Mouse (Mus musculus): ENCODE measurements around the gene Eipr1. TPM values are rescaled to one million over a fixed set of nuclear protein-coding genes. Genes with fewer than 3 reads are reported as not detected.
A peak's percentile ranks its signal among the peaks of the same experiment; 100 is the strongest.

Gene Eipr1
- polyA plus RNA-seq (2011; ENCODE audit: insufficient read depth, insufficient read length, low read depth, missing spikeins): 18.4 and 24.2 TPM in 2 replicates

DNA sequence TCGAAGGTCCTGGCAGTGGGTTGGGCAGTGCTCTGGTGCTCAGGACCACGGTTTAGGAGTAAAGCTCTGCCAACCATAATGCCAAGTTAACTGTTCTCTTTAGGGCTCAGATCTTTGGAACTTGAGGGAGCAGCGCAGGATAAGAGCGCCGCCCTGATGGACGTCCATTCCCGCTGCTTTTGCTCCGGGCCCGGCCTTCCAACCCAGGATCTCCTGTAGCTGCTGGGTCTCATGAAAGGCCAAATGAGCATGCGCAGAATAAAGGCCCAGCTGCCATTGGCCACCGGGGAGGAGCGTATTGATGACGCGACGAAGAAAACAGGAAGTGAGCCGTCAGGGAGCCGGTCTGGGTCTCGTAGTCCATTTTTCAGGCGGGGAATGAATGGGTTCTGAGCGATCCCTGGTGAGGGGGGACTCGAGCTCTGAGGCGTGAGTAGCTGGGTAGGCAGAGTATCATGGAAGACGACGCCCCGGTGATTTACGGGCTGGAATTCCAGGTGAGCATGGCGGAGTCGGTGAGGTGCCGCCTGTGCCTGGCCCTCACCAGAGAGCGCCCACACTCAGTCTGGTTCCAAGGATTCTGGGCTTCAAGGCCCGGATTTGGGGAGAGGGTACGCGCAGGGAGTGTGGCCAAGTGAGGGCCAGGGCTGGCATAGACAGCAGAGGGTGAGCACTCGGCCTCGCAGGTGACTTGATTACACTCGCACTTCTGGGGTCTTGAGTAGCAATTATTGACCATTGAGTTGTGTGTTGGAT lies at the start of gene Eipr1:
Gene Eipr1 (plus strand): TSS at position 296 of the 756 bp plus-strand sequence.
- no peaks in the 10 kb centered on the region for H3K9me3 ChIP-seq (replicated peaks; ENCODE audit: control insufficient read depth, insufficient read depth, low read length, poor library complexity, severe bottlenecking)
- no peak within 1 kb of the TSS for H3K27ac ChIP-seq (ENCODE audit: insufficient read depth, low read length)
- no peaks in the 10 kb centered on the region for H3K27me3 ChIP-seq (ENCODE audit: control insufficient read depth, insufficient read depth, low read length, poor library complexity, severe bottlenecking)
- peaks cover 2% of the 10 kb centered on the region for H3K4me1 ChIP-seq (ENCODE audit: control insufficient read depth, insufficient read depth, low read length)
- H3K36me3 ChIP-seq (ENCODE audit: control insufficient read depth, insufficient read depth, low read length, poor library complexity, severe bottlenecking): no peaks in the 10 kb centered on the region; the same call in 1 of the 2 replicates
- peak within 1 kb of the TSS; percentile 45 for H3K9ac ChIP-seq (ENCODE audit: low read depth, poor library complexity, severe bottlenecking)
- no peak for TF ChIP-seq CTCF (IDR thresholded peaks at IDR 0.05; ENCODE audit: low read depth, low read length)
- no peak for TF ChIP-seq EP300 (IDR thresholded peaks at IDR 0.05; ENCODE audit: insufficient read depth, low read depth, low read length)
- no peak for TF ChIP-seq POLR2A (IDR thresholded peaks at IDR 0.05; ENCODE audit: insufficient read depth, low read length)
- H3K4me3 ChIP-seq (ENCODE audit: low read depth, low read length): peak within 1 kb of the TSS; percentile 96

DNA sequence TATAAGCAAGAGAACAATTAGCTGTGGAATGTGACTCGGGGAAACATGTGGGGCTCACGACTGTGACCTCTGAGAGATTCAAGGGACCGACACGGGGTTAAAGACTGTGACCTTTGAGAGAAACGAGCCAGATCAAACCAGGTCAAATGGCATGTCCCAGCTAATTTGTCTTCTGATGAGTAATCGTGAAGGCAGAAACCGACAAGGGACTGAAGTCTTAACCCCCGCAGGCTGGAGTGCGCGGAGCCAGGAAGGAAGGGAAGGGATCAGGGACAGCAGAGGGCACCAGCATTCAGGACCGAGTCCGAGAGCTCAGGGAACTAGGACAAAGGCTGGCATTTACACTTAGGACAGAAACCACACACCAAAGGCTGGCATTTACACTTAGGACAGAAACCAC lies 47.2 kb upstream of the Eipr1 start:
- Histone ChIP-seq H3K9ac (ENCODE audit: low read depth, poor library complexity, severe bottlenecking) (no peak overlapping the region), H3K27me3 (ENCODE audit: control insufficient read depth, insufficient read depth, low read length, poor library complexity, severe bottlenecking) (no peaks in the 10 kb centered on the region), H3K4me3 (ENCODE audit: low read depth, low read length) (no peak overlapping the region), H3K36me3 (ENCODE audit: control insufficient read depth, insufficient read depth, low read length, poor library complexity, severe bottlenecking) (no peaks in the 10 kb centered on the region), H3K27ac (ENCODE audit: insufficient read depth, low read length) (no peak overlapping the region), H3K9me3 (replicated peaks; ENCODE audit: control insufficient read depth, insufficient read depth, low read length, poor library complexity, severe bottlenecking) (no peaks in the 10 kb centered on the region), H3K4me1 (ENCODE audit: control insufficient read depth, insufficient read depth, low read length) (no peaks in the 10 kb centered on the region)
- TF ChIP-seq EP300 (IDR thresholded peaks at IDR 0.05; ENCODE audit: insufficient read depth, low read depth, low read length): no peak
- no peak for TF ChIP-seq POLR2A (IDR thresholded peaks at IDR 0.05; ENCODE audit: insufficient read depth, low read length)
- TF ChIP-seq CTCF (IDR thresholded peaks at IDR 0.05; ENCODE audit: low read depth, low read length): peak; percentile 8

DNA sequence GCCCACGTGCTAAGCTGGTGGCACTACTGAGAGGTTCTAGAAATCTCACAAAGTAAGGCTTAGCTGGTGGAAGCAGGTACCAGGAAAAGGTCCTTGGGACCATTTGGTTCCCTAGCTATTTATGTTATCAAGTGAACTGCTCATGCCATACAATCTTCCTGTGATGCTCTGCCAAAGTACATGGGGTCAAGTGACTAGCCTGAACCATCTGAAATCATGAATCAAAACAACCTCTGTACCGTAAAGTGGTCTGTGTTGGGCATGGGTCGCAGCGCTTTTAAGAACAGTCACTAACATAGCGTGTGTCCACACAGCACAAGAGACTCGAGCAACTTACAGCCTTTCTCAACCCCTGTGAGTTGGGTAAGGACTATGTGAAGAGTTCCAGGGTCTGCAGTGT lies 46.4 kb upstream of the Eipr1 start:
- no peak overlapping the region for H3K27ac ChIP-seq (ENCODE audit: insufficient read depth, low read length)

DNA sequence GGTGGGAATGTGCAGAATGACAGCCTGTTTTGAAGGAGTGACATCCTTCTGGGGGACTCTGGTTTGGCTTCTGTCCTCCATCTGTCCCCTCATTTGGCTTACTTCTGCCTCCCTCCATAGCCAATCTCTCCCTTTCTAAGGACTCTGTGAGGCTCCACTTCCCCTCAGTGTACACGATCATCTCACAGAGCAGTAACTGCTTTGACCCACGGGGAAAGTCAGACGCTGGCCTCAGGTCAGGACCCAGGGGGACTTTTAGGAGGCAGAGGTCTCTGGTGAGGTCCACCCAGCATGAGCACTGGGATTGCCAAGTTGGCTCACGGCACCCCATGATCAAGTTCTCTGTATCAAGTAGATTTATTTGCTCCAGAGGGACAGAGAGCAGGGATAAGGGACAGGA lies 43.4 kb upstream of the Eipr1 start:
- Histone ChIP-seq H3K9ac (ENCODE audit: low read depth, poor library complexity, severe bottlenecking) (no peak overlapping the region), H3K9me3 (replicated peaks; ENCODE audit: control insufficient read depth, insufficient read depth, low read length, poor library complexity, severe bottlenecking) (no peaks in the 10 kb centered on the region), H3K36me3 (ENCODE audit: control insufficient read depth, insufficient read depth, low read length, poor library complexity, severe bottlenecking) (no peaks in the 10 kb centered on the region), H3K27ac (ENCODE audit: insufficient read depth, low read length) (no peak overlapping the region), H3K4me1 (ENCODE audit: control insufficient read depth, insufficient read depth, low read length) (no peaks in the 10 kb centered on the region), H3K27me3 (ENCODE audit: control insufficient read depth, insufficient read depth, low read length, poor library complexity, severe bottlenecking) (no peaks in the 10 kb centered on the region), H3K4me3 (ENCODE audit: low read depth, low read length) (no peak overlapping the region)
- TF ChIP-seq EP300 (IDR thresholded peaks at IDR 0.05; ENCODE audit: insufficient read depth, low read depth, low read length) (no peak), CTCF (IDR thresholded peaks at IDR 0.05; ENCODE audit: low read depth, low read length) (no peak), POLR2A (IDR thresholded peaks at IDR 0.05; ENCODE audit: insufficient read depth, low read length) (no peak)

More for the DNA sequence above, 46.4 kb upstream of the Eipr1 start:
- Histone ChIP-seq H3K4me1 (ENCODE audit: control insufficient read depth, insufficient read depth, low read length) (no peaks in the 10 kb centered on the region), H3K4me3 (ENCODE audit: low read depth, low read length) (no peak overlapping the region), H3K27me3 (ENCODE audit: control insufficient read depth, insufficient read depth, low read length, poor library complexity, severe bottlenecking) (no peaks in the 10 kb centered on the region), H3K36me3 (ENCODE audit: control insufficient read depth, insufficient read depth, low read length, poor library complexity, severe bottlenecking) (no peaks in the 10 kb centered on the region), H3K9ac (ENCODE audit: low read depth, poor library complexity, severe bottlenecking) (no peak overlapping the region), H3K9me3 (replicated peaks; ENCODE audit: control insufficient read depth, insufficient read depth, low read length, poor library complexity, severe bottlenecking) (no peaks in the 10 kb centered on the region)
- TF ChIP-seq CTCF (IDR thresholded peaks at IDR 0.05; ENCODE audit: low read depth, low read length) (no peak), EP300 (IDR thresholded peaks at IDR 0.05; ENCODE audit: insufficient read depth, low read depth, low read length) (no peak), POLR2A (IDR thresholded peaks at IDR 0.05; ENCODE audit: insufficient read depth, low read length) (no peak)

DNA sequence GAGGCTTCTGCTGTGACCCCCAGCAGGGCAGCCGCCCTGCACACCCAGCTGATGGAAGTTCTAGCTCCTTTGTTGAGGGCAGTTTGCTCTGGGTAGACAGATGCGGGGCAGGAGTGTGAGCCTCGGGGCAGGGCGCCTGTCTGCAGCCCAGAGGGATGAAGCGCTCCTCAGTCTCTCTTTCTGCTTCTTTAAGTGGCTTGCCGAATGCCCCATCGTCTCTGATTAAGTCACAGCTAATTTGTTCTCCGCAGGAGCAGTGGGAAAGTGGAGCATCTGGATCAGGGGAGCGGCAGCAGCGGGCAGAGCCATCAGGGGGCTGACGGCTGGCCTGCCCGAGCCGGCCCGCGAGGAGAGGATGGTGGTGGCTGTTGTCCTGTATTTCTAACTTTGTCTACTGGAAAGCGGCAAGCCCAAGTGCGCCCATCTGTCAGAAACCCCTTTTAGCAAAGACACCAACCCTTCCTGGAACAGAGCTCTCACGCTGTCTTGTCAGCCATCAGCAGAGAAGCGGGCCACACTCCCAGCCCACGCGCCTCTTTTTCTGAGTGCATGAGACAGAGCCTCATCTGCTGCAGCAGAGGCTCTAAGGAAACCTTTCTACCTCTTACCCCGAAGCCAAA lies 40.9 kb upstream of the Eipr1 start:
- TF ChIP-seq POLR2A (IDR thresholded peaks at IDR 0.05; ENCODE audit: insufficient read depth, low read length) (no peak), CTCF (IDR thresholded peaks at IDR 0.05; ENCODE audit: low read depth, low read length) (no peak), EP300 (IDR thresholded peaks at IDR 0.05; ENCODE audit: insufficient read depth, low read depth, low read length) (no peak)
- no peaks in the 10 kb centered on the region for H3K36me3 ChIP-seq (ENCODE audit: control insufficient read depth, insufficient read depth, low read length, poor library complexity, severe bottlenecking)
- H3K27me3 ChIP-seq (ENCODE audit: control insufficient read depth, insufficient read depth, low read length, poor library complexity, severe bottlenecking): no peaks in the 10 kb centered on the region
- no peaks in the 10 kb centered on the region for H3K4me1 ChIP-seq (ENCODE audit: control insufficient read depth, insufficient read depth, low read length)
- H3K27ac ChIP-seq (ENCODE audit: insufficient read depth, low read length): no peak overlapping the region
- no peak overlapping the region for H3K4me3 ChIP-seq (ENCODE audit: low read depth, low read length)
- H3K9ac ChIP-seq (ENCODE audit: low read depth, poor library complexity, severe bottlenecking): no peak overlapping the region
- H3K9me3 ChIP-seq (replicated peaks; ENCODE audit: control insufficient read depth, insufficient read depth, low read length, poor library complexity, severe bottlenecking): no peaks in the 10 kb centered on the region

All from ES-Bruce4 (cell line).